Mouse (Mus musculus) embryonic facial prominence, embryonic 11.5 days (tissue): ENCODE data around the gene Tle2. TPM values are rescaled to one million over a fixed set of nuclear protein-coding genes. Genes with fewer than 3 reads are reported as not detected.

Source experiments
- ATAC-seq: fragments of 200-750 bp; cut with Nextera tagmentation; replicated peaks from 2 replicates; pipeline ENCODE4 v1.8.0; 2017; ENCODE audit warnings: low read depth; ENCODE audit not compliant: insufficient number of reproducible peaks, low FRiP score, low TSS enrichment
- DNase-seq: peaks from one replicate; pipeline ENCODE4 v3.0.0-alpha.2; 2015; ENCODE audit warnings: low spot score
- H3K27ac ChIP-seq: fragments of 300-500 bp; sonication (generic); replicated peaks from 2 replicates; pipeline ENCODE4 v1.5.1; 2014; ENCODE audit warnings: mild to moderate bottlenecking, low read depth, low read length, control low read depth
- H3K27me3 ChIP-seq: fragments of 300-500 bp; sonication (generic); 2 replicates; pipeline ENCODE4 v1.6.1; 2014; ENCODE audit warnings: mild to moderate bottlenecking, low read length, moderate library complexity, mixed read lengths; ENCODE audit not compliant: control insufficient read depth, insufficient read depth
- H3K36me3 ChIP-seq: fragments of 300-500 bp; sonication (generic); replicated peaks from 2 replicates; pipeline ENCODE4 v1.6.1; 2014; ENCODE audit warnings: low read depth, mild to moderate bottlenecking, low read length, moderate library complexity, mixed read lengths; ENCODE audit not compliant: control insufficient read depth, insufficient read depth
- H3K4me1 ChIP-seq: fragments of 300-500 bp; sonication (generic); 2 replicates; pipeline ENCODE4 v1.6.1; 2014; ENCODE audit warnings: low read length, mixed read lengths; ENCODE audit not compliant: control insufficient read depth, insufficient read depth
- H3K4me2 ChIP-seq: fragments of 300-500 bp; sonication (generic); 2 replicates; pipeline ENCODE4 v1.6.1; 2014; ENCODE audit warnings: low read depth, mild to moderate bottlenecking, control low read depth, low read length, moderate library complexity
- H3K4me3 ChIP-seq: fragments of 300-500 bp; sonication (generic); 2 replicates; pipeline ENCODE4 v1.5.1; 2014; ENCODE audit warnings: low read depth, low read length, control low read depth
- H3K9ac ChIP-seq: fragments of 300-500 bp; sonication (generic); replicated peaks from 2 replicates; pipeline ENCODE4 v1.6.1; 2014; ENCODE audit warnings: mild to moderate bottlenecking, control low read depth, low read length
- H3K9me3 ChIP-seq: fragments of 300-500 bp; sonication (generic); replicated peaks from 2 replicates; pipeline ENCODE4 v1.6.1; 2016; ENCODE audit warnings: mild to moderate bottlenecking, low read length, inconsistent platforms, mixed read lengths; ENCODE audit not compliant: control insufficient read depth
- WGBS: fragments of 180-500 bp; shearing (Covaris S2); extraction: QIAGEN DNeasy Blood & Tissue Kit; methylation state at CpG from one replicate; pipeline ENCODE4 v1.1.7; 2014; 5-methylcytosine and 5-hydroxymethylcytosine counted together
- polyA plus RNA-seq: library from polyadenylated mRNA; unstranded; fragments of >200 nt; fragmentation: Nextera tagmentation; extraction: Ambion mirVana; gene quantifications from 2 replicates; pipeline ENCODE4 v1.2.1, GENCODE M21; 2014

Gene Tle2
- polyA plus RNA-seq, 1 experiment from 2014 or later, result 14.1 TPM

DNA sequence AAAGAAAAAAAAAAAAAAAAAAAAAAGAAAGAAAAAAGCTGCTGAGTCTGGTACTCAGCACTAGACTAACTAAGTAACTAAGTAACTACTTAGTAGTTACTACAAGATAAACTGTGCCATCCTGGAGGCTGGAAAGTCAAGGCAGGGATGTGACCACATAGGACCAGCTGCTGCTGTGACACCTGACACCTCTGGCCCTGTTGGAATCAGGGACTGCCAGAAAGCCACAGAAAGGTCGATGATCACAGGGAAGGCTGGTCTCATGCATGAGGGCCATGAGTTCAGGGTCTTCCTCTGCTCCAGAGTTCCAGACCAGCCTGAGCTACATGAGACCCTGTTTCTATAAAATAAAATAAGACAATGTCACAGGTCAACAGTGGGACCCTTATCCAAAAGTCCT is 16.9 kb upstream of the Tle2 start:
- no peak overlapping the region for H3K4me2 ChIP-seq
- ATAC-seq, result no peak
- no peak overlapping the region for H3K27ac ChIP-seq
- peaks cover 6% of the 10 kb centered on the region; the same call in 1 of the 2 replicates for H3K4me1 ChIP-seq
- H3K9ac ChIP-seq, result no peak overlapping the region
- H3K27me3 ChIP-seq, result no peaks in the 10 kb centered on the region
- no peaks in the 10 kb centered on the region for H3K9me3 ChIP-seq
- 29% methylated on average over 1 of the region's 1 CpGs for WGBS
- no peak overlapping the region for H3K4me3 ChIP-seq
- no peaks in the 10 kb centered on the region for H3K36me3 ChIP-seq
- no peak for DNase-seq

GRCm38 (mm10) chr10:81559163-81559626 is 15.2 kb upstream of the Tle2 start, which contains the start of gene Aes:
TSS of gene Aes (plus strand) at chr10:81559488.
- Histone ChIP-seq H3K9ac (peak within 1 kb of the TSS; percentile 99), H3K4me2 (peak within 1 kb of the TSS; percentile 92), H3K4me1 (peaks cover 15% of the 10 kb centered on the region), H3K4me3 (peak within 1 kb of the TSS; percentile 89), H3K27ac (peak within 1 kb of the TSS; percentile 82), H3K36me3 (no peaks in the 10 kb centered on the region), H3K27me3 (no peaks in the 10 kb centered on the region), H3K9me3 (no peaks in the 10 kb centered on the region)
- ATAC-seq (0 out of 2 replicates have a peak, but pooled peaks have one; percentile 5), DNase-seq (no peak)
- under 1% methylated on average over 38 of the region's 53 CpGs for WGBS

DNA sequence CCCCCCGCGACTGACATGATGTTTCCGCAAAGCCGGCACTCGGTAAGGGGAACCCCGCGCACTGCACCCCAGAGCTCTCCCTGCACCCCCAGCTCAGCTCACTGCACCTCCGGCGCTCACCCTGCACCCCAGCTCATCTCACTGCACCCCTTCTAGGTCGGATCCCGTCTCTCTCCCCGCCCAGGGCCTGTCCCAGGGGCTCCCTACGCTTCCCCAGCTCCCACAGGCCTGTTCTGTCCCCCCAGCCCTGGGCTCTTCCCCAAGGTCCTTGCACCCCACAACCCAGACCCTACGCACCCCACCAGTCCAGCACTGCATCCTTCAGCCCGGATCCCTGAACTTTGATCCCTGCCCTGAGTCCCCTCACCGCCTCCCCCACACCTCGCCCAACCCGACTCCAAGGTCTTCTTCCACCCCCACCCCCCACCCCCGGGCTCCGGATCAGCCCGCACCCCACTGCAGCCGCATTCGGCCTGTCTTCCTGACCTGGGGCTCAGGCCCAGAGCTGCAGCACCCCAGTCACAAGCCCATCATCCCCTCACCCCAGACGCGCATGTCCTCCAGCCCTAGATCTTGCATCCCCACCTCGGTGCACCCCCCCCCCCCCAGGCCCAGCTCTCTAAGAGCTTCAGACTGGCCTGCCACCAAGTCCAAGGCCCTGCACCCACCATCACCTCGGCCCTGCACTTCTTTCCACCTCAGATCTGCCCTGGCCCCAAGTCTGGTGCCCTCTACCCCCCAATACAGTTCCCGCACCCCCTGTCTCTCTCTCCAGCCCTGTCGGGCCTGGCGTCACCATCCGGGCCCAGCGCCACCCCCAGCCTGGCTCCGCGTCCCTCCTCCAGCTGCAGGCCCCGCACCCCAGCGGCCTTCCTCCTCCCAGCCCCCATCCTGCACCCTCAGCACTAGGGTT is 14.5 kb upstream of the Tle2 start:
- H3K4me1 ChIP-seq, result peaks cover 18% of the 10 kb centered on the region
- H3K4me3 ChIP-seq, result peak overlapping the region; percentile 89
- WGBS, result 2% methylated on average over 33 of the region's 36 CpGs
- H3K9ac ChIP-seq, result peak overlapping the region; percentile 99
- H3K36me3 ChIP-seq, result no peaks in the 10 kb centered on the region
- 0 out of 2 replicates have a peak, but pooled peaks have one; percentile 14 for ATAC-seq
- peak overlapping the region; percentile 92 for H3K4me2 ChIP-seq
- H3K27ac ChIP-seq, result peak overlapping the region; percentile 82
- DNase-seq, result no peak
- no peaks in the 10 kb centered on the region for H3K27me3 ChIP-seq
- H3K9me3 ChIP-seq, result no peaks in the 10 kb centered on the region

DNA sequence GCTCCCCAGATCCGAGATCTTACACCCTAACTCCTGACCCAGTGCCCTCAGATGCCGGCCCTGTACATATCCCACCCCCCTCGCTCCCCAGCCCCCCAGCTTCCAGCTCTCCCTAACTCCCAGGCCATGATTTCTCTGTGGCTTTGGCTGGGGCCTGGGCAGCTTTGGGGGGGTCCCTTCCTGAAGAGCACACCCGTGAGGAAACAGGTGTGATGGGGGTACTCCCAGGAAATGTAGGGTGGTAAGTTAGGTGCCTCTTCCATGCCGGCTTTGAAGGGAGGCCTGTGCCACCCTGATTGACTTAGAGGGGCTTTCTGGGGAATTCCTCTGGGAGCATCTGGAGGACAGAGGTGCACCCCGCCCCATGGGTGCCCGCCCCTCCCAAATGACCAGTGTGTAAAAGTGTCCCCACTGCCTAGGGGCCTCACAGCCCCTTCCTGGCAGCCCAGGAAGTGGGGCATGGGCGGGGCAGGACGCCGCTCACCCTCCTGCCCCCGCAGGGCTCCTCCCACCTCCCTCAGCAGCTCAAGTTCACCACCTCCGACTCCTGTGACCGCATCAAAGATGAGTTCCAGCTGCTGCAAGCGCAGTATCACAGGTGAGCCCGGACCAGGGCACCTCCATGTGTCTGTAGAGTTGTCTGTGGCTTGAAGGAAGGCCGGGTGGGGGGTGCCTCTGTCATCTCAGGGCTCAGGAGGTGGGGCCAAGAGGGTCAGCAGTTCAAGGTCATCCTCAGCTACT is 13.5 kb upstream of the Tle2 start:
- H3K4me1 ChIP-seq, result peaks cover 18% of the 10 kb centered on the region
- H3K4me2 ChIP-seq, result peak overlapping the region; percentile 92
- H3K9ac ChIP-seq, result peak overlapping the region; percentile 99
- H3K9me3 ChIP-seq, result no peaks in the 10 kb centered on the region
- H3K27me3 ChIP-seq, result no peaks in the 10 kb centered on the region
- H3K4me3 ChIP-seq, result peak overlapping the region; percentile 89
- DNase-seq (no peak), ATAC-seq (no peak)
- 13% methylated on average over 16 of the region's 16 CpGs for WGBS
- H3K36me3 ChIP-seq, result peaks cover 5% of the 10 kb centered on the region
- peak overlapping the region; percentile 82; the same call in 1 of the 2 replicates for H3K27ac ChIP-seq

GRCm38 (mm10) chr10:81562411-81562810 is 11.9 kb upstream of the Tle2 start:
- Histone ChIP-seq H3K4me3 (no peak overlapping the region), H3K9ac (no peak overlapping the region), H3K27ac (no peak overlapping the region), H3K9me3 (no peaks in the 10 kb centered on the region), H3K36me3 (peaks cover 5% of the 10 kb centered on the region), H3K27me3 (no peaks in the 10 kb centered on the region), H3K4me1 (peaks cover 18% of the 10 kb centered on the region), H3K4me2 (no peak overlapping the region)
- ATAC-seq (no peak), DNase-seq (no peak)
- WGBS, result 71% methylated on average over 6 of the region's 6 CpGs

DNA sequence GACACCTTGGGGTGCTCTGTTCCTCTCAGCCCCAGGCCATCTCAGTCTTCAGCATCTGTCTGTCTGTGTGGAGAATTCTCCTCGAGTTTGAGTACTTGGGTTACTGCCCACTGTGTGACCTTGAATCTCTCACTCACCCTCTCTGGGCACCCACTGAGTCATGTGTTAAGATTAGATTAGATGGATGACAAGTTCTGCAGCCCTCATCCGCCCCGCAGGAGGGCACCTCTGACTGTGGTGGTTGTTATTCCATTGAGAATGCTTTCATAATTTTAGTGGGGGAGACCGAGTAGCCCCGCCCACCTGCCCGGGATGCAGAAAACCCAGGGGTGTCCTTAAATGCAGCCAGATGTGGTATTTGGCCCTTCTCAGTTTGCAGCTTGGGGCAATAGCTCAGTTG is 10.9 kb upstream of the Tle2 start:
- Histone ChIP-seq H3K4me2 (no peak overlapping the region; the same call in 1 of the 2 replicates), H3K27me3 (no peaks in the 10 kb centered on the region), H3K36me3 (peaks cover 5% of the 10 kb centered on the region), H3K9ac (no peak overlapping the region), H3K9me3 (no peaks in the 10 kb centered on the region), H3K4me3 (no peak overlapping the region), H3K4me1 (peaks cover 18% of the 10 kb centered on the region), H3K27ac (no peak overlapping the region)
- whole genome bisulfite sequencing, result 20% methylated on average over 6 of the region's 6 CpGs
- DNase-seq, result no peak
- ATAC-seq, result no peak

DNA sequence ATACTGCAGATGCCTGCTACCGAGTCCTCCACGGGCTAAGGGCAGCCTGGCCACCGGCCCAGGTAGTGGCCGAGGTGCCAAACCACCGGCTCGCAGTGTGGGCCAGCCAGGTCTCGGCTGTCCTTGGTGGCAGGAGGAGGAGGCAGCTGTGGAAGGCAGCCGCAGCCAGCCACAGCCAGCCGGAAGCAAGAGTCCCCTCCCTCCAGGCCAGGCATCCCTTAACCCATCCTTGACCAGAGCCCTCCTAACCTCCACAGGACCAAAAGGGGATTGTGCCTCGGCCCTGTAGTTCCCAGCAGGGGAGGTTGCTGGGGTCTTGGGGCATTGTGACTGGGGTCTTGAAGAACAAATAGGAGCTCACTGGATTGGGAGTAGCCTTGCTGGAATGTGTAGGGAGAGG is 10.1 kb upstream of the Tle2 start:
- Histone ChIP-seq H3K4me3 (peak overlapping the region; percentile 14; the same call in 1 of the 2 replicates), H3K27me3 (no peaks in the 10 kb centered on the region), H3K9ac (peak overlapping the region; percentile 44; the same call in 1 of the 2 replicates), H3K4me1 (peaks cover 20% of the 10 kb centered on the region), H3K4me2 (peak overlapping the region; percentile 41), H3K27ac (no peak overlapping the region), H3K36me3 (peaks cover 5% of the 10 kb centered on the region), H3K9me3 (no peaks in the 10 kb centered on the region)
- DNase-seq (no peak), ATAC-seq (0 out of 2 replicates have a peak, but pooled peaks have one; percentile 8)
- 2% methylated on average over 10 of the region's 10 CpGs for WGBS
